Mouse (Mus musculus): ENCODE measurements around the gene Zfyve27.

The Zfyve27 gene

DNA sequence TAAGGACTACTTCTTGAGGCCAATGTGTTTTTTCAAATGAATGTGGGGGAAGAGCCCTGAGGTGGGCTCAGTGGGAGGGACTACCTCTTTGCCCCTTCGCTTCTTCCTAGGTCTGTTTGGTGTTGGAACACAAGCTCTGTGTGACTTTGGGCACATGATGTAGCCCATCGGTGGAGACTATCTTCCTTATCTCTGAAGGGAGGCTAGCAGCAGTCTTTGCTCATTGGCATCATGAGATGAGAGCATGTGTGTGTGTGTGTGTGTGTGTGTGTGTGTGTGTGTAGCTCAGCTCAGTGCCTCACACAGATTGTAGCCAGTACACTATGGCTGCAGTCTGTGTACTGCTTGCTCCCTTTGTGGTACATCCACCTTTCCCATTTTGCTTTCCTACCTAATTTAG, 13.7 kb downstream of the Zfyve27 start:
- DNase-seq (ENCODE audit: low spot score in 2 of 2): no peak

DNA sequence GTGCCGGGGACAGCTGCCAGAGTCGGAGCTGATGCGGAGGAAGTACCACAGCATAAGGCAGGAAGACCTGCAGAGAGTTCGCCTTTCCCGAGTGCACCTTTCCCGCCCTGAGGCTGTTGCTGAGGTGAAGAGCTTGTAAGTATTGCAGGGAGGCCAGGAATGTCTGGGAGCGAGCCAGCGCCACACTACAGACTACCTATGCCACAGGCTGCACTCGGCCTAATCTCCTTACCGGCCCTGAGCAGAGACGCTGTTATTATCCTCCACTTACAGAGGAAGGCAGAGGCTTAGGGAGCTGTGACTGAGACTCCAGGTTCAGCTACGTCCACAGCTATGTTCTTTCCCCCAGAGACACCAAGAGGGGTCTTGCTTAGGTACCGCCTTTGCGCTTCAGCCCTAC, 15.6 kb downstream of the Zfyve27 start:
- DNase-seq (ENCODE audit: low spot score in 2 of 2): no peak

DNA sequence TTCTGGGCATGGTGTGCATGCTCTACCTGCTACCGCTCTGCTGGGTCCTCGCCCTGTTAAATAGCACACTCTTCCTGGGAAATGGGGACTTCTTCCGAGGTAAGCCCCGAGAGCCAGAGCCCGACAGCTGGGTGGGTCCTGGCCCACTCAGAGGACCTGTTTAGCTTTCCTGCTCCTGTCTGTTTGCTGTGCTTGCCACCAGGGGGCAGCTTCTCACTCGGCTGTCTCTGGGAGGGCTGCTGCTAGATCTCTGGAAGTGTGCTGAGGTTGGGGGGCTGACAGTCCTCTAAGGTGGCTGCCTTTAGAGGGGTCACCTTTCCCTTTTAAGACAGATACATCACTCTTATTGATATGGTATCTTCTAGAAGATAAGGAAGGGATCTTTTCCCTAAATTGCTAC, 18.9 kb downstream of the Zfyve27 start:
- DNase-seq (ENCODE audit: low spot score in 2 of 2): no peak

DNA sequence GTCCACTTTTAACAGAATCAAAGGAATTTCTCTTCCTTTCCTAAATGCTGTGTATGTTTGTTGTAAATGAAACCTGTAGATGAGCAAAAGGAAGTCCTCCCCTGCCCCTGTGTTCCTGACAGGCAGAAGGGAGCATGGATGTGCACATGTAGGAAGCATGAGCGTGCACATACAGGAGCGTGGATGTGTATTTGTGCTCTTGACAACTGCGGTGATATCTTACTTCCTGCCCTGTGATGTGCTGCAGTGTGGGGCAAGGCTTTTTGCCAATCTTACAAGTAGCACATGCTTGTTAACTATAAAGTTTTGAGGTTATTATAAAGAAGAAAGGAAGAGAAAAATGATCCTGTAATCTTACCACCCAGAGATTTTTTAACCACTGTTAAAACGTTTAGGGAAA, 26.0 kb downstream of the Zfyve27 start:
- no peak for DNase-seq (ENCODE audit: low spot score in 2 of 2)

DNA sequence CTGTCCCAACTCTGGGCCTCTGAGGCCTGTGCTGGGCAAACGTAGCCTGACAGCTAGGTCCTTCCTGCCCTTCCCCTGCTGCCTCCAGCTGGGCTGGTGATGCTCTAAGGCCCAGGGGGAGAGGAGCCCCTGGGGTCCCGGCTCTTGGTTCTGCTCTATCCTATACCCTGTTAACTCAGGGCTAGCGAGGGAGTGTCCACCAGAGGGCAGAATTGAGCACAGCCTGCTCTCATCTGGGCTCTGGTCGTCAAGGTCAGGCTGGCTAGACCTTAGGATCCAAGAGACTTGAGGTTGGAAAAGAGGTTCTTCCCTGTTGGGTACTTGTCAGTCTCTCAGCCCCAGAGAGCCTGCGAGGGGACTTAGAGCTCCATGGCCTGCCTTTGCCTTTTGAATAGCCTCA, 26.7 kb downstream of the Zfyve27 start:
- peak in 1 of 2 experiments; percentile 33 for DNase-seq (ENCODE audit: low spot score in 2 of 2)

DNA sequence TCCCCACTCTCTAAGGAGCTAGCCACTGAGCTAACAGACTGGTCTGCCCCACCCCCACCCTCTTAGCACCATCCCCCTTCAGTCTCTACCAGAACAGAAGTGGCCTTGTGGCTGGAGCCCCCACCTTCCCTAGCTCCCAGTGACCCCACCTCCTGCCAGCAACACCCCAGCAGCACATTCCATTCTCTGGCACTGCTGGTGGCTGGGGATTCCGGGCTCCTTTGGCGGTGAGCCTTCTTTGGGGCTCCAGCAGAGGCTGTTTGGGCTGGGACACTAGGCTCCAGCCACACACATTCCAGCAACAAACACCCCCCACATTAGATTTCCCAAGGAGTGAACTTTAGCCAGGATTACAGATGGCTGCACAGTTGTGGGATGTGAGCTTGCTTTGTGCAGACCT, 29.6 kb downstream of the Zfyve27 start:
- DNase-seq (ENCODE audit: low spot score in 2 of 2): no peak

DNA sequence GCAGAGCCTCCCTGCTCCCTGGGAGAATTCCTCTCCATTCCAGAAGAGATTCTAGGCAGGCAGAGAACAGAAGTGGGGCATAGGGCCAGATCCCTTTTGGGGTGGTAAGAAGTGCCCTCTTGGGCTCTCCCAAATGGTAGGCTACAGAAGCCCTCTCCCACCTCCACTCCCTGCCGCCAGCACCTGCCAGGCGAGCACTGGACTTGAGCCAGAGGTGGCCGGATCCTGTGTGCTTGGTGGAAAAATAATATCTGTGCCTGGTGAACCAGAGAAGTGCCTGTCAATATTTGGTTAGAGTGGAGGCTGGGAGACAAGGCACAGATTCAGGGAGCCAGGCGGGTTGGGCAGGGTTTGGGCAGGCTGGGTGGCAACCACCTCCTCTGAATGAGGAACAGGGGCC, 32.6 kb downstream of the Zfyve27 start:
- peak in 1 of 2 experiments; percentile 17 for DNase-seq (ENCODE audit: low spot score in 2 of 2)

DNA sequence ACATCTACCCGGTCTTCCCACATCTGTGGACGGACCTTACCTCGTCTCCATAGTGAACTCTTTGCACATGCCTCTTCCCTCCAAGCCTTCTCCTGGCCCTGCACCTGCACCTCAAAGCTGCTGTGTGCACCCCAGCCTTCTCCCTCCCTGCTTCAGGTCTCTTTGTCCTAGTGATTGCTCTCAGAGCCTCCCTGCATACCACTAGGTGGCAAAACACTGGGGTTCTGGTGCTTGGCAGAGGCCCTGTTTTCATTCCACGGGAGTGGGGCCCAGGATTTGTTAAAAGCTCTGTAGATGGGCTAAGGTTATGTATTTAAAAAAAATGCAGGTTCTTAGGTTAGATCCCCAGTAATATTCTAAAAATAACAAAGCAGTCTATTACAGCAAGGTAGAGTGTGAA, 33.3 kb downstream of the Zfyve27 start:
- no peak for DNase-seq (ENCODE audit: low spot score in 2 of 2)

DNA sequence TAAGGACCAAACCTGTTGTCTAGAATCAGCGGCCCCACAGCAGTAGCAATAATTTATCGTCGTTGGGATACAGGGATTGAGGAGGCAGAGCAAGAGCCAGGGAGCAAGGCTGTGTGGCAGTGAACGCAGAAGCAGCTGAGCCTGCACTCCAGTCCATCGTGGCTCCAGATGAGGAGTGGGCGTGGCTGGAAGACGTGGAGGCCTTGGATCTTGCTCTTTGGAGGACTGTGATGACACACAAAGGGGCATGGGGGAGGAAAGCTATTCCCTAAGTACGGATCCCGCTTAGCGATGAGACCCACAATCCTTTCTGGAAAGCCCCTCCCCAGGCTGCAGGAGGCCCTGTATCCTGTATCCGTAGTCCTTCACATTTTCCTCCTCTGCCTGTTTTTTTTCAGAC, 34.3 kb downstream of the Zfyve27 start:
- DNase-seq (ENCODE audit: low spot score in 2 of 2): no peak

DNA sequence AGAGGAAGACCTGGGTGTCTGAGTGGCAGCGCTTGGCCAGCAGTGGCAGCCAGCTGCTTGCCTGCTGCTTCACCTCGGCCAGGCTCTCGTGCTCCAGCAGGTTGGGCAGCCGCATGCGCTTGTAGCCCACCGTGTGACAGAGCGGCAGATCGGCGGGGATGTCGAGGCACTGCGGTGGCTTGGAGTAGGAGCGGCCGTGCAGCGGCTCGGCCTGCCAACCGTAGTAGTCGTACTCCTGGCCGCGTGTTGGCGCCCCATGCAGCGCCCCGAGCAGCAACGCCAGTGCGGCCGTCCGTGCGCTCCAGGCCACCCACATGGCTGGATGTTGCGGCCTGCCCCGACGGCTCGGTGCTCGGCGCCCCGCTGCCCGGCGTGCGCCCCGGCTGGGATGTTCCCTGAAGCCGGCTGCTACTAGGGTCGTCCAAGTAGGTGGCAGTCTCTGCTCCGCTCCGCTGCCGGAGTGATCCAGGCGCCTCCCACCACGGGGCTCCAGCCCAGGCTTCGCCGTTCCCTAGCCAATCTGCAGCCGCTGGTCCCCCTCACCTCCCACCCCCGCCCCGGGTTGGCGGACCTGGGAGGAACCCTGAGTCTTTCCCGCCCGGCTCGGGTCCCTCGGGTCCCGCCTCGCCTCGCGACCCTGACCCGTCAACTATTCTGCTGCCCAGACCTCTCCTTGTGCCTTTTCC, 38.1 kb downstream of the Zfyve27 start, which contains the start of gene Sfrp5:
Gene Sfrp5, minus strand, starts transcription at position 557 of the 686 bp plus-strand sequence.
- no peak for DNase-seq (ENCODE audit: low spot score in 2 of 2)

DNA sequence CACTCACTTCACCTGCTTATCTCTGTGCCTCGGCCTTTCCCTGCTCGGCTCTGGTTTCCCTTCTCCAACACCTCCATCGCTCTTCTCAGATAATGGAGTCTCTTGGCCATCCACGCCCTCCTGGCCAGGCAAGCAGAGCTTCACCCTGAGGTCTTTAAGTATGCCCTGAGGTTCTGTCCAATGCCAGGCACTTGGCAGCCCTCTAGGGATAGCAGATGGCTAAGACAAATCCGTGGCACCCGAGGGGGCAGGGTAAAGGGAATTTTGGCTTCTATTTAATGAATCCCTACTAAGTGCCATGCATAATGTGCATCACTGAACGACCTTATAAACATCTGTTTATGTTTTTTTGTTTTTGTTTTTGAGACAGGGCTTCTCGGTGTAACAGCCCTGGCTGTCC, 38.7 kb downstream of the Zfyve27 start:
- no peak for DNase-seq (ENCODE audit: low spot score in 2 of 2)

DNA sequence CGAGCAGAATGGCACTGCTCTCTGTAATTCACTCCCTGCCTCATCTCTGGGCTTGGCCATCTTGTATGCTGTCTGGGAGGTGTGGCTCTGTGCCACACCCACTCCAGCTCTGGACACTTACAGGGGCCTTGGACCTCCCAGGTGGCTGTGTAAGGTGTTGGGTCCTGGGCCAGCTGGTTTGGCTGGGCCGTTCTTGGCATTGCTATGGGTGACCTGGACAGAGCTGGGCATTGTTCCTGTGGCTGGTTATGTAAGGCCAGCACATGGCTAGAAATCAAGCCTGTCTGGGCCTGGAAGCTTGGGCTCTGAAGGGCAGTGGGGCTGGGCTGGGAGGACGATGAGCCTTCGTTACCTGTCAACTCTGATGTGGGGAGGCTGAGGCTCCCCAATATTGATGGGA, 40.6 kb downstream of the Zfyve27 start:
- no peak for DNase-seq (ENCODE audit: low spot score in 2 of 2)

DNA sequence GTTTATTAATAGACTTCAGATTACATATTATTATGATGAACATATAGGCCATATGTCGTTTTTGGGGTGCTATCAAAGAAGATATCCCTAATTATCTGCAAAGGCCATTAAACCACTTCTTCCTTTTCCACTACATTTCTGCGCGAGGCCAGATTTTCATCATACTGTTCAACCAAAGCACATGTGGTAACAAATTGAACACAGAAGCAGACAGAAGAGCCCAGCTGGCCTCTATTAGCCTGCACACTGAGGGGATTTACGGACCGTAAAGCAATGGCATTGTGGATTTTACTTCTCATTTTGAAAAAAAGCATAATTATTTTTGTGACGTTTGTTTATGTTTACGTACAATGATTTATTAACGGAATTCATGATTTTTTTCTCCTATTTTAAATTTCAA, 41.5 kb downstream of the Zfyve27 start:
- DNase-seq (ENCODE audit: low spot score in 2 of 2): no peak

DNA sequence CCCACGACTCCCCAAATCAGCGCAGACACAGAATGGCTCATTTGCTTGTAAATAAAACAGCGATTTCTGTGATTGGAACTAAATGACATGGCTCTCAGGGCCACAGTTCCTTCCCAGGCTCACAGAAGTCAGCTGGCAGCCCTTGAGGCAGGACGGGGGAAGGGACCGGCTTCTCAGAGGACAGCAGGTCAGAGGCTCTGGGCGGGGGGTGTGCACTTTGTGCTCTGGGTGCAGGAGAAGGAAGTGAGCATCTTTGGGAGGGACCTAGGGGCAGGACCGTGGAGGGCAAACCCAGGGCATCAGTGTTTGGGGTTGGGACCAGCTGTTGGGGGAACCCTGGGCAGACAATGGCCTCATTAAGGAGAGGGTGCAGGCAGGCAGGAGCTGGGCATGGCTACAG, 45.7 kb downstream of the Zfyve27 start:
- no peak for DNase-seq (ENCODE audit: low spot score in 2 of 2)

DNA sequence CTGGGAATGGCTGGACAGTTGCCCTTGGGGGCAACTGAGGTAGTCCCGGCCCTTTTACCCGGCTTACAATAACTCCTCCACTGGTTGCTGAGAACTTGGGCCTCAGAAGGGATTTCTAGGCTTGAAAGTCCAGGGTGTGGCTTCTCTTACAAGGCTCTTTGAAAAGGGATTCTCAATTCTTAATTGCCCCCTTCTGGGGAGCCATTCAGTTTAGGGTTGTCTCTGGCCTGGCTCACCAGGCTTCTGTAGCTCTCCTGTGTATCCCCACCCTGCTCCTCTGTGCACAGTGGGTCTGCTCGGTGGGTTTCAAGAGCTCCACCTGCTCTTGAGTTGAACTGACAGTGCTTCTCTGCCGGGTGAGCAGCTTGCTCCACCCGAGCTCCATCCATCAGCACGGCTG, 46.2 kb downstream of the Zfyve27 start:
- DNase-seq (ENCODE audit: low spot score in 2 of 2): no peak

DNA sequence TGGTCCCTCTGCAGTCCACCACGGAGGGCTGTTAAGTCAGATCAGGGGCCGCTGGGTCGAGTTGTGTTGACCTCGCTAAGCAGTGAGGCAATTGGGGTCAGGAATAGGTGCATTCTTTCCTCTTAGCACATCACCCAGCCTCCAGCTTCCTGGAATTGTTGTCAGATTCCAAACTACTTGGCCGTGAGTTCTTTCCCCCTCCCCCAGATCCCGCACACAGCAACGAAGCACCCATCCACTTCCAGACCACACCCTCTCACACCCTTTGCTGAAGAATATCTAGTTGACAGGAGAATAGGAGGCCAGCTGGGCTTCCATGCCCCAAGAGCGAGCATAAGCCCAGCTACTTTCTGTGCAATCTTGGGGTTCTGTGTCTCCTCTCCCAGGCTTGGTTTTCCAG, 48.2 kb downstream of the Zfyve27 start:
- no peak for DNase-seq (ENCODE audit: low spot score in 2 of 2)

DNA sequence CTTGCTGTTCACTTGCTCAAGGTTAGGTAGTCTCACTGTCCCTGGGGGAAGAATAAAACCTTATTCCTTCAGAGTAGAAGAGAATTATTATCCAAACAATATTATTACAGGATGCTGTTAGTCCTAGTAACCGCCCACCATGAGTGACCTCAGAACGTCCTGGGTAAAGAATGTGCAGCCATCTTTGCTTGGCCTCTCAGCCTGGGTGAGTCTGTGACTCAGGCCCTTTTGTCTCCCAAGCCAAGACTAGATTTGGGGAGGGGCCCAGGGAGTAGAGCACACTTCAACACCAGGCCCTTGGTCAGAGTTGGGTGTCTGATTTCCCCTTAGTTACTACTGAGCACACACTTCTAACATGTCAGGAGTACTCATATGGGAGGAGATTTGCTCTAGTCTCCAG, 50.9 kb downstream of the Zfyve27 start:
- DNase-seq (ENCODE audit: low spot score in 2 of 2): no peak

DNA sequence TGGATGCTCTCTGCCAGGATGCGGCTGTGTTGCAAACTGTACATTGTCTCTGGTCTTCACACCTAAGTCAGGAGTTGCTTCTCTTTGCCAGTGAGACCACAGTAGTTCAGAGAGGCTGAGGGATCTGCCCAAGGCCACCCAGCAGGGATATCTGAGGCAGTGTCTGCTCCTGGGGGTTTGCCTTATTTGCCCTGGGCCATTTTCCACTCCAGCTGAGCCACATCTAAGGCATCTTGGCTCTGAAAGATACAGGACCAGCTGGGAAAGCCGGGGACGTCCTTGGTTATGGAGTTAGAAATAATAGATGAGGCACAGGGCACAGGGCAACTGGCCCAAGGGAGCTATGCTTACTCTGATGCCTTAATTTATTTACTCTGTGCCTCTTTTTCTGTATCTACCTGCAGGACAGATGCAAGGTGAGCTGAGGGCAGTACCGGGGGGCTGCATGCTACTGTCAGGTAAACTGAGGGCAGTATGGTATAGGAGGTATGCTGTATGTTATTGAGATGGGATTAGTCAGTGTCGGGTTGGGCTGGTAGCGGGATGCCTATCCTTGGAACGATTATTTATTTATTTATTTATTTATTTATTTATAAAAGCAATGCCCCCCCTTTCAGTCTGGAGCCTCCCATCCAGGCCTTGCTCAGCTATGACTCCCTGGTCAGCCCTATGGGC, 53.1 kb downstream of the Zfyve27 start:
- DNase-seq (ENCODE audit: low spot score in 2 of 2): no peak

DNA sequence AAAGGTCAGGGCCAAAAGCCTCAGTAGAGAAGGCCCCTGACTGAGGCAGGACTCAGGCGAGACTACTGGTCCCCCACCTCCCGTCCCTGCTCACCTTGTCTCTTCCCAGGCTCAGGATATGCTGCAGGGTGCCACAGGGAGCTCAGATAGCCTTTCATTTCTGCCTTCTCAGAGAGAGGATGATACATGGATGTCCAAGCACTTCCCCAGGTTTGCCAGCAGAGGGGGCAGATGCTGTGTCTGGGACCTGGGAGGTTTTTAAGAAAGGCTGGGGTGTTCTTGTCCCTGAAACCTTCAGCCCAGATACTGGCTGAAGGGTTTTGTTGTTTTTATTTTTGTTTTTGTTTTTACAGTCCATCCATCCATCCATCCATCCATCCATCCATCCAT, 53.6 kb downstream of the Zfyve27 start:
- peak in 1 of 2 experiments; percentile 11 for DNase-seq (ENCODE audit: low spot score in 2 of 2)

DNA sequence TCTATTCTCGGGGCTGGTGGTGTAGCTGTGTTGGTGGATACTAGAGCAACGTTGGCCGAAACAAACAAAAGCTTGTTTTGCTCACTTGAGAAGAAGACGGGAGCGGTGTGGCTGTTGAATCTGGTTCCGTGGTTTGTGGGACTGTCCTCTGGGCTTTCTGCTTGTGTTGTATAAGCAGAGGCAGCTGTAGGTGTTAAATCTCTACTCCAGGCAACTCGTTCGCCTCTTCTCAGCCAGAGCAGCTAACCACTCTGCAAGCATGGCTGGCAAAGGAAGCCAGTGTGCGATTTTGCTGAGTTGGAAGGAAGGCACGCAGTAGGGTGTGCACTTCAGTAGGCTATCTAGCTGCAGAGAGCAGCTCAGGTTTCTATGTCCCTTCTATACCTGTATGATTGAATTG, 62.7 kb downstream of the Zfyve27 start:
- no peak for DNase-seq (ENCODE audit: low spot score in 2 of 2)

DNA sequence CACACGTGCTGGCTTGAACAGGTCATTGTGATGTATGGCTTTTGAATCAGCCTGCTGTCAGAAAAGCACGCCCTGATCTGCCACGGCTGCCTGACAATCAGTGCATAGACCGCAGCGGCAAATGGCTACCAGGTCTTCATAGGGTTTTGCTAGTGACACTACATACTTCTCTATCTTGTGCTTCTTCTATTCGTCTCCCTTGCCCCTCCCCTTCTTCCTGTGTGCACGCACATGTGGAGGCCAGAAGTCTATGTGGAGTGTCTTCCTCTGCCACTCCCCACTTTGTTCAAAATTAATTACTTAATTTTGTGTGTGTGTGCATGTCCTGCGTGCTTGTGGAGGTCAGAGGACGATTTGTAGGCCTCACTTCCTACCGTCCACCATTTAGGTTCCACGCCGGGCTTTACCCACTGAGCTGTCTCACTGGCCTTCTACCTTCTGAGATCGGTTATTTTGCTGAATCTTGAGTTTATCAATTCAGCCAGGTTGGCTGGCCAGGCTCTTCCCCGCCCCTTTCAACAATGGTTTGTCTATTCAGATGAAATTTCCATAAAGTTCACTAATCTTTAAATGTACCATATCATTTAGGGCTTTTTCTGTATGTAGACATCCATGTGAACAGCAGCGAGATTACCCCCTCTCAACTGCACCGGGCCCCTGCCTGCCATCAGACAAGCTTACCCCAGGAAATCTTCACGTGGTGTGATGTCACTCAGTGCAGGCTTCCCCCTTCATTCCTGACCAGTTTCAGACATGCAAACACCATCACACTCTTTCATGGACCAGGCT, 65.9 kb downstream of the Zfyve27 start:
- no peak for DNase-seq (ENCODE audit: low spot score in 2 of 2)

DNA sequence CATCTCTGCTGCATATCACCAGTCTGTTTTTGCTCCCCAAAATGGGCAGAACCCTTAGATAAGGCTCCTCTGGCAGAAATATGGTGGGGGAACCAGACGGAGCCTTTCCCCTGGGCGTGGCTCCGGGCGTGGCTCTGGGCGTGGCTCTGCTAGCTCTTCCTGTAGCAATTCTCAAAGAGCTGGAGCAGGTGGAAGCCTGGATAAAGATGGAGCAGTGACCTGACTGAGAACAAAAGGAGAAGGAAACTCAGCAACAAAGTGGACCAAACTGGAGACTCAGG, 66.5 kb downstream of the Zfyve27 start:
- DNase-seq (ENCODE audit: low spot score in 2 of 2): no peak

DNA sequence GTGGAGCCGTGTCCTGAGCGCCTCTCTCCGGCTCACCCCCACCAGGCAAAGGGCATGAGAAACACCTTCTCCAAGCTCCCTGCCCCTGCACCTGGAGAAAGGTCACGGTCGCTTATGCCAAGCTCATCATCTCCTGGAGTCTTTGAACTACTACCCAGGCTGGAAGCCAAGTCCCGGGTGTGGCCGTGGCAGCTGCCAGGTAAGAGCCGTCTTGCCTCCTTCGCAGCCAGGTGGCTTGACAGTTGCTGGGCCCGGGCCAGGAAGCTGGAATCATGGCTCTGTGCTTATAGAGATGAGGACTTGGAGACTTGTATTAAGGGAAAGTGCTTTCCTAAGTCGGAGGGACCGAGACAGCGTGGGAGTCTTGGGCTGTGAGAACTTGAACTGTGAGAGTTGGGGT, 67.2 kb downstream of the Zfyve27 start:
- no peak for DNase-seq (ENCODE audit: low spot score in 2 of 2)
